Mouse (Mus musculus): Measurements from ENCODE around the gene Arf6. TPM values are rescaled to one million over a fixed set of nuclear protein-coding genes. Genes with fewer than 3 reads are reported as not detected.
A peak's percentile ranks its signal among the peaks of the same experiment; 100 is the strongest.
"Not testable (repeated sequence)": the region's sequence is repeated elsewhere in the genome, so short reads cannot be mapped to it uniquely, and the experiment has no call there.

Arf6 gene
- polyA plus RNA-seq, 1 experiment from 2014 or later, result 66.1 TPM

DNA sequence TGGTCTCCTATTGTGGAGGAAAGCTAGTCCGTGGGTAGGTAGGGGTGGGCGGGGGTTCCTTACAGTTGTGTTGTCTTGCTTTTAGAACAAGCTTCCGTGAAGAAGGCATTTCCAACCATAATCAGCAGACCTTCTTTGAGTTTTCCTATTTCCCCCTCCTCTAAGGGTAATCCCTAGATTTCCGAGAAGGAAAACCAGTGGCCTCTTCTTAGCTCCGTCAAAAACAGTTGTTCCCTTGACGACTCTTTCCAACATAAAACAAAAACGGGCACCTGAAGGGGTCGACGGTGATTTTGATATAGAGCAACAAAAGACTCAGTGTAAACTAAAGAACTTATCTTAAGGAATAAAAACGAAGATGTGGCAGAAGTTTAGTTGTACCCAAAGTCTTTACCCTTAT lies 10.0 kb upstream of the Arf6 start:
- Histone ChIP-seq H3K27me3 (no peaks in the 10 kb centered on the region), H3K27ac (peak overlapping the region; percentile 96), H3K4me3 (replicated peaks) (peak overlapping the region; percentile 45), H3K4me2 (peak overlapping the region; percentile 64), H3K4me1 (replicated peaks) (peaks cover 12% of the 10 kb centered on the region; the same call in 1 of the 2 replicates), H3K9me3 (no peaks in the 10 kb centered on the region), H3K36me3 (no peaks in the 10 kb centered on the region), H3K9ac (replicated peaks) (peak overlapping the region; percentile 62)
- no peak for ATAC-seq (ENCODE audit: insufficient number of reproducible peaks, insufficient read depth, low FRiP score, low TSS enrichment, low read depth)
- WGBS, result 8% methylated on average over 10 of the region's 10 CpGs

DNA sequence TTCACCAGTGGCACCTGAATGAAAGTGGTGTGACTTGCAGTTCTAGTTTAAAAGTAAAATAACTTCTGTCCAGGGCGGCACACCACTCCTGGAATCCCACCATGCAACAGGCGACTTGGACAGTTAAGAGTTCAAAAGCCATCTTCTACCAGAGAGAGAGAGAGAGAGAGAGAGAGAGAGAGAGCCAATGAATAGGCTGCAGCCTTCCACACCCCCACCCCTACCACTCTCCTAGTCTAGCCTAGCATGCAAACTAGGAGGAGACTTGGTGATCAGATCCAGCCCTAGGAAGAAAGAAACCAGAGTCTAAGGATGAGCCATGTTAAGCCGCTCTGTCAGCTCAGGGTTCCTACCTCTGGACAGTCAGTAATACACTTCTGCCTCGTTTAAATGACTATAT lies 9.6 kb upstream of the Arf6 start:
- peak overlapping the region; percentile 64 for H3K4me2 ChIP-seq
- 53% methylated on average over 4 of the region's 4 CpGs for WGBS
- no peaks in the 10 kb centered on the region for H3K9me3 ChIP-seq
- peaks cover 12% of the 10 kb centered on the region; the same call in 1 of the 2 replicates for H3K4me1 ChIP-seq (replicated peaks)
- no peak overlapping the region for H3K9ac ChIP-seq (replicated peaks)
- H3K36me3 ChIP-seq, result no peaks in the 10 kb centered on the region
- peak overlapping the region; percentile 45; the same call in 1 of the 2 replicates for H3K4me3 ChIP-seq (replicated peaks)
- H3K27ac ChIP-seq, result peak overlapping the region; percentile 96
- no peak for ATAC-seq (ENCODE audit: insufficient number of reproducible peaks, insufficient read depth, low FRiP score, low TSS enrichment, low read depth)
- H3K27me3 ChIP-seq, result no peaks in the 10 kb centered on the region

GRCm38 (mm10) chr12:69363110-69363509 lies 8.8 kb upstream of the Arf6 start:
- H3K9ac ChIP-seq (replicated peaks); H3K27ac ChIP-seq; H3K27me3 ChIP-seq; H3K4me3 ChIP-seq (replicated peaks); ATAC-seq (ENCODE audit: insufficient number of reproducible peaks, insufficient read depth, low FRiP score, low TSS enrichment, low read depth); H3K36me3 ChIP-seq; H3K9me3 ChIP-seq; H3K4me2 ChIP-seq: not testable (repeated sequence)
- 98% methylated on average over 7 of the region's 7 CpGs for WGBS
- H3K4me1 ChIP-seq (replicated peaks), result peaks cover 12% of the 10 kb centered on the region; the same call in 1 of the 2 replicates

DNA sequence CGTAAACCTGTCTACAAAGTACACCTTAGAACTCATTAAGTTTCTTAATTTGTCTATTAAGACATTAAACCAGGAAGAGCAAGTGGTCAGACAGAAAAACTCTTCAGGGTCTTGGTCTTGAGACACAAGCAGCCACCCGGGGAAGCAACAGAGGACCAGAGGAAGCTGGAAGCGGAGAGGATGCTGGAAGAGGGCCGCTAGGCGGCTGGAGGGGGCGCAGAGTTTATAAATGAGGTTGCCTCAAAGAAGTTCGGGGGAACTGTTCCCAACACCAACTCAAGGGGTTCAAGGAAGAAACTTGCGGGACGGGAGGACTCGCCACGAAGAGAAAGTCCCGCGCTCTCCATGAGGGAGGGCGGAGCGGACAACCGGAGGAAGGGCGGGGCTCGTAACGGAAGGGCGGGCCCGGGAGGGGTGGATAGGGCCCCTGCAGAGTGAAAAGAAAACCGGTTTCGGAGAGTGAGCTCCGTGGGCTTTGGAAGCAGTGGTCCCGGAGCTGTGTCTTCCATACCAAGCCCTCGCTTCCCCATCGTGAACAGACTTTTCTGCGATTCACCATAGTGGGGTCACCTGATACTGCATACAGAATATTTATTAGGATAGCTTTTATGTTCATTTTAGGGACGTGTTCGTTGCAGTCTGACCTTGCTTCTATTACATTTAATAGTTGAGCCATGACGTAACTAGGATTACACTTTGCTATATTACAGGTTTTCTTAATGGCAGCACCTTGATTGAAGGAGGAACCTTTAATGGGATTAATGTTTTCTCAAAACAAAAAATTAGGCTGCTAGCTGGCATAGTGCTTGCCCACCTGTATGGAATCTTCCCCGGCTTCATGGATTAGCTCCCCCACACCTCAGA lies 7.8 kb upstream of the Arf6 start:
- no peaks in the 10 kb centered on the region for H3K36me3 ChIP-seq
- no peaks in the 10 kb centered on the region for H3K9me3 ChIP-seq
- H3K4me3 ChIP-seq (replicated peaks), result peak overlapping the region; percentile 51
- WGBS, result 4% methylated on average over 32 of the region's 32 CpGs
- peak overlapping the region; percentile 78 for H3K27ac ChIP-seq
- peaks cover 12% of the 10 kb centered on the region; the same call in 1 of the 2 replicates for H3K4me1 ChIP-seq (replicated peaks)
- peak overlapping the region; percentile 62 for H3K4me2 ChIP-seq
- ATAC-seq (ENCODE audit: insufficient number of reproducible peaks, insufficient read depth, low FRiP score, low TSS enrichment, low read depth), result peak; percentile 14; the same call in 1 of the 2 replicates
- peak overlapping the region; percentile 31 for H3K9ac ChIP-seq (replicated peaks)
- no peaks in the 10 kb centered on the region for H3K27me3 ChIP-seq

- Histone ChIP-seq H3K9me3 (no peaks in the 10 kb centered on the region), H3K36me3 (no peaks in the 10 kb centered on the region), H3K27ac (no peak overlapping the region), H3K9ac (replicated peaks) (no peak overlapping the region), H3K4me3 (replicated peaks) (no peak overlapping the region), H3K27me3 (no peaks in the 10 kb centered on the region), H3K4me2 (no peak overlapping the region), H3K4me1 (replicated peaks) (peaks cover 14% of the 10 kb centered on the region)
- no peak for ATAC-seq (ENCODE audit: insufficient number of reproducible peaks, insufficient read depth, low FRiP score, low TSS enrichment, low read depth)
- 81% methylated on average over 7 of the region's 7 CpGs for WGBS
Observed at GRCm38 (mm10) chr12:69365757-69366156, 6.2 kb upstream of the Arf6 start.

GRCm38 (mm10) chr12:69366424-69366823 lies 5.5 kb upstream of the Arf6 start:
- no peak overlapping the region for H3K4me3 ChIP-seq (replicated peaks)
- H3K4me1 ChIP-seq (replicated peaks), result peaks cover 16% of the 10 kb centered on the region
- H3K9ac ChIP-seq (replicated peaks), result no peak overlapping the region
- no peak for ATAC-seq (ENCODE audit: insufficient number of reproducible peaks, insufficient read depth, low FRiP score, low TSS enrichment, low read depth)
- H3K36me3 ChIP-seq, result no peaks in the 10 kb centered on the region
- no peaks in the 10 kb centered on the region for H3K9me3 ChIP-seq
- no peak overlapping the region for H3K4me2 ChIP-seq
- no peaks in the 10 kb centered on the region for H3K27me3 ChIP-seq
- no peak overlapping the region for H3K27ac ChIP-seq

GRCm38 (mm10) chr12:69367557-69367956 lies 4.4 kb upstream of the Arf6 start:
- Histone ChIP-seq H3K27ac (no peak overlapping the region), H3K9ac (replicated peaks) (no peak overlapping the region), H3K36me3 (no peaks in the 10 kb centered on the region), H3K4me3 (replicated peaks) (no peak overlapping the region), H3K4me1 (replicated peaks) (peaks cover 8% of the 10 kb centered on the region), H3K9me3 (no peaks in the 10 kb centered on the region), H3K27me3 (no peaks in the 10 kb centered on the region), H3K4me2 (no peak overlapping the region)
- ATAC-seq (ENCODE audit: insufficient number of reproducible peaks, insufficient read depth, low FRiP score, low TSS enrichment, low read depth), result no peak
- 53% methylated on average over 2 of the region's 2 CpGs for WGBS

DNA sequence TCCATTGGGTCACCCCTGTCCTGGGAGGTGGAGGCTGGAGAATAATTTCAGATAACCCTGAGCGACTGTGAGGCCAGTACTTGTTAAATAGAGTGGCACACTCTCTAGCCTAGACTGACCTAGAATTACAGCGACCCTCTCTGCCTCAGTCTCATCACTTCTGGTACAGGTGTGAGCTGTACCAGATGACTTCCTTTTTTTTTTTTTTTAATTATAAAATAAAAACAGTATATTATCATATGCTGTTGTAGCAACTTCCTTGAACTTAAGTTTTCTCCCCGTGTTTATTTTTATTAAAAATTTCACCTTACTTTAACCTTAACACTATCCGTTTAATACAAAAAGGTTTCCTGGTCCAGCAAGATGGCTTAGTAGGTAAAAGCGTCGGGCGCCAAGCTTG lies 1.0 kb upstream of the Arf6 start:
- WGBS, result 16% methylated on average over 7 of the region's 7 CpGs
- H3K9me3 ChIP-seq, result no peaks in the 10 kb centered on the region
- H3K4me2 ChIP-seq, result peak overlapping the region; percentile 92
- H3K36me3 ChIP-seq, result peaks cover 12% of the 10 kb centered on the region; the same call in 1 of the 2 replicates
- no peak for ATAC-seq (ENCODE audit: insufficient number of reproducible peaks, insufficient read depth, low FRiP score, low TSS enrichment, low read depth)
- no peaks in the 10 kb centered on the region for H3K27me3 ChIP-seq
- H3K9ac ChIP-seq (replicated peaks), result peak overlapping the region; percentile 98
- peak overlapping the region; percentile 100 for H3K4me3 ChIP-seq (replicated peaks)
- peaks cover 17% of the 10 kb centered on the region for H3K4me1 ChIP-seq (replicated peaks)
- H3K27ac ChIP-seq, result peak overlapping the region; percentile 95

- peaks cover 19% of the 10 kb centered on the region for H3K4me1 ChIP-seq (replicated peaks)
- peak overlapping the region; percentile 100 for H3K4me3 ChIP-seq (replicated peaks)
- H3K4me2 ChIP-seq, result peak overlapping the region; percentile 92
- WGBS, result under 1% methylated on average over 24 of the region's 24 CpGs
- H3K27me3 ChIP-seq, result no peaks in the 10 kb centered on the region
- H3K9ac ChIP-seq (replicated peaks), result peak overlapping the region; percentile 98
- H3K36me3 ChIP-seq, result peaks cover 15% of the 10 kb centered on the region; the same call in 1 of the 2 replicates
- peak; percentile 89 for ATAC-seq (ENCODE audit: insufficient number of reproducible peaks, insufficient read depth, low FRiP score, low TSS enrichment, low read depth)
- no peaks in the 10 kb centered on the region for H3K9me3 ChIP-seq
- H3K27ac ChIP-seq, result peak overlapping the region; percentile 95
Observed at GRCm38 (mm10) chr12:69371421-69371853, 513 bp upstream of the Arf6 start.

DNA sequence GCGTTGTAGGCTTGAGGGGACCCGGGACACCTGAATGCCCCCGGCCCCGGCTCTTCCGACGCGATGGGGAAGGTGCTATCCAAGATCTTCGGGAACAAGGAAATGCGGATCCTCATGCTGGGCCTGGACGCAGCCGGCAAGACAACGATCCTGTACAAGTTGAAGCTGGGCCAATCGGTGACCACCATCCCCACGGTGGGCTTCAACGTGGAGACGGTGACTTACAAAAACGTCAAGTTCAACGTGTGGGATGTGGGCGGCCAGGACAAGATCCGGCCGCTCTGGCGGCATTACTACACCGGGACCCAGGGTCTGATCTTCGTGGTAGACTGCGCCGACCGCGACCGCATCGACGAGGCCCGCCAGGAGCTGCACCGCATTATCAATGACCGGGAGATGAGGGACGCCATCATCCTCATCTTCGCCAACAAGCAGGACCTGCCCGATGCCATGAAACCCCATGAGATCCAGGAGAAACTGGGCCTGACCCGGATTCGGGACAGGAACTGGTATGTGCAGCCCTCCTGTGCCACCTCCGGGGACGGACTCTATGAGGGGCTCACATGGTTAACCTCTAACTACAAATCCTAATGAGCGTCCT lies 881 bp downstream of the Arf6 start:
- Histone ChIP-seq H3K9ac (replicated peaks) (peak overlapping the region; percentile 98), H3K4me2 (peak overlapping the region; percentile 92), H3K4me3 (replicated peaks) (peak overlapping the region; percentile 100), H3K4me1 (replicated peaks) (peaks cover 19% of the 10 kb centered on the region), H3K36me3 (peaks cover 19% of the 10 kb centered on the region; the same call in 1 of the 2 replicates), H3K27ac (peak overlapping the region; percentile 95), H3K27me3 (no peaks in the 10 kb centered on the region), H3K9me3 (no peaks in the 10 kb centered on the region)
- WGBS, result under 1% methylated on average over 42 of the region's 42 CpGs
- peak; percentile 3; the same call in 1 of the 2 replicates for ATAC-seq (ENCODE audit: insufficient number of reproducible peaks, insufficient read depth, low FRiP score, low TSS enrichment, low read depth)

All from limb, embryonic 12.5 days (tissue).